Mouse (Mus musculus) left cerebral cortex, postnatal 36 days (tissue): Measurements from ENCODE around the gene Pdia3. TPM values are rescaled to one million over a fixed set of nuclear protein-coding genes. Genes with fewer than 3 reads are reported as not detected.
"Not testable (repeated sequence)": the region's sequence is repeated elsewhere in the genome, so short reads cannot be mapped to it uniquely, and the experiment has no call there.

Experiments used
- DNase-seq, 2 experiments: peaks; one replicate each; pipeline ENCODE4 v3.0.0; 2021 to 2022; ENCODE audit warnings: low spot score in 2 of 2, mixed read lengths in 1 of 2
- intact Hi-C: fragments of 180-260 bp; cut with DNase I; formaldehyde crosslinking; loops from one replicate; pipeline ENCODE4 v1.15.1; 2025
- total RNA-seq, 2 experiments: library from RNA; stranded (reverse); gene quantifications; 2 replicates each; pipeline ENCODE4 v1.2.3; 2021

Pdia3 gene
- 100 to 1,000 TPM; 172 to 201 TPM for total RNA-seq

- peak; percentile 95 to 97 for DNase-seq
- intact Hi-C loops = loop anchor here (5.0 kb wide), 1 partner anchor 34 kb away; the partner anchor contains the start of gene Serf2
These were observed at the start of gene Pdia3, which contains the start of gene Catsper2 for GRCm38 (mm10) chr2:121413387-121414042. Gene Pdia3 (plus strand): TSS chr2:121413775. Gene Catsper2 (minus strand): TSS chr2:121413792.

- DNase-seq = no peak
- intact Hi-C loops = no loop called here
These were observed 44.7 kb upstream of the Pdia3 start for GRCm38 (mm10) chr2:121368831-121369230.

- intact Hi-C loops = no loop called here
These were observed 42.7 kb upstream of the Pdia3 start for GRCm38 (mm10) chr2:121370921-121371320.

DNA sequence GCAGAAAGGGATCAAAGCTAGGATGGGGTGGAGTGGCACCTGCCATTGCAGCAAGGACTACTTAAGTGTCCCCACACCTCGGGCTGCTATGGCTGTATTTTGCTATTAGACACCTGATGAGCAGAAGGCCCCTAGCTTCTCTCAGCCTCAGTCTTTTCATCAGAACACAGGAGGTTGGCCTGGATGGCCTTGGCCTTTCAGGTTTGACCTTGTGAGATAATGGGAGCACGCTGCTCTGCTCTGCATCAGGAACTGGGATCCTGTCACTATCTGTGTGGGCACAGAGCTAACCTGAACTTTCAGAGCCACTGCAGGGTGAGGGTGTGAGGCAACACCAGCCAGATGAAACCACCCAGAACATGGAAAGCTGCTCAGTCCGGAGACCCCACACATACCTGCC is 41.3 kb upstream of the Pdia3 start:
- no peak for DNase-seq
- intact Hi-C loops = no loop called here

More at GRCm38 (mm10) chr2:121370921-121371320, 42.7 kb upstream of the Pdia3 start:
- no peak for DNase-seq

- intact Hi-C loops = no loop called here
- DNase-seq = no peak
These were observed 38.8 kb upstream of the Pdia3 start for GRCm38 (mm10) chr2:121374766-121375165.

DNA sequence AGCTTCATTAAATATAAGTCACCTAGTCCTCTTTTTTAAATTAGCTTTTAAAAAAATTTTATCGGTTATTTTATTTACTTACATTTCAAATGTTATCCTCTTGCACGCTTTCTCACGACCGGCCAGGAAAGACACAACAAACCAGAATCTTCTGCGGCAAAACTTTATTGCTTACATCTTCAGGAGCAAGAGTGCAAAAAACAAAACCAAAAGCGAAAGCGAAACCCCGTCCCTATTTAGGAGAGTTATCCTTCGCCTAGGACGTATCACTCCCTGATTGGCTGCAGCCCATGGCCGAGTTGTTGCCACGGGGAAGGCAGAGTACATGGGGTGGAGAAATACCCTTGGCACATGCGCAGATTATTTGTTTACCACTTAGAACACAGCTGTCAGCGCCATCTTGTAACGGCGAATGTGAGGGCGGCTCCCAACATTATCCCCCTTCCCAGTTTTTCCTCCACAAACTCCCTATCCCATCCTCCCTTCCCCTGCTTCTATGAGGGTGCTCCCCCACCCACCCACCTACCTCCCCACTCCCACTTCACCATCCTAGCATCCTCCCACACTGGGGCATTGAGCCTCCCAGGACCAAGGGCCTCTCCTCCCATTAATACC is 26.5 kb upstream of the Pdia3 start, which contains the start of gene Strc:
TSS of gene Strc (minus strand) at position 208 of the 615 bp plus-strand sequence.
- intact Hi-C loops, DNase-seq: not testable (repeated sequence)

GRCm38 (mm10) chr2:121396624-121397023 is 17.0 kb upstream of the Pdia3 start:
- intact Hi-C loops = no loop called here
- DNase-seq = peak; percentile 74 to 80

DNA sequence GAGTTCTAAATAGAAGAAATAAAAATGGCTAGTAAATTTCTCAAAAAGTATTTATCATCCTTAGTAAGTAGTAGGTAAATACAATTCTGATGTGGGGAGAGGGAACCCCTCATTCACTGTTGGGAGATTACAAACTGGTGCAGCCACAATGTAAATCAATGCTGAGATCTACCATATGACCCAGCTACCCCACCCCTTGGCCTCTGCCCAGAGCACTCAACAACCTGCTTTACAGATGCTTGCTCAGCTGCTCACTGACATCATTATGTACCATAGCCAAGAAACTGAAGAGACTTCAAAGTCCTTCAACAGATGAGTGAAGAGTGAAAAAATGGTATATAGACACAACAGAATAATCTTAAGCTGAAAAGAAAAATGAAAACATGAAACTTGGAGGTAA is 10.3 kb upstream of the Pdia3 start:
- intact Hi-C loops = no loop called here
- DNase-seq = no peak

- no peak for DNase-seq
These were observed 5.4 kb upstream of the Pdia3 start for GRCm38 (mm10) chr2:121408160-121408559.

DNA sequence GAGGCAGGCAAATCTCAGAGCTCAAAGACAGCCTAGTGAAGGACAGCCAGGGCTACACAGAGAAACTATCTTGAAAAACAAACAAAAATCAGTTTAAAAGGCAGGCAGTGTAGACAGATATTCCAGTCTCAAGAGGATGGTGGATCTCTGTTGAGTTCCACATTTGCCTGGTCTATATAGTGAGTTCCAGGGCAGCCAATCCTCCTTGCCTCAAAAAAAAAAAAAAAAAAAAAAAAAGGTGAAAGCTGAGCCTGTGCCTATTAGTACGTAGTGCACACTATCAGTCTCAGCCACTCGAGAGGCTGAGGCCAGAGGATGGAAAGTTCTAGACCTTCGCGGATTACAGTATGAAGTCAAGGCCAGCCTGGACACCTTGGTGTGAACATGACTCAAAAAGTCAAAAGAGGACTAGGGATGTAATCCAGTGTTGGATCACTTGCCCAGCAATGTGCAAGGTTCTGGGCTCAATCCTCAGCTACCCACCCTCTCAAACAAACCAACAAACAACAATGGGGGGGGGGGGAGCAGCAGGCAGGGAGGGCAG is 660 bp upstream of the Pdia3 start:
- intact Hi-C loops = loop anchor here (5.0 kb wide), 1 partner anchor 34 kb away; the partner anchor contains the start of gene Serf2
- no peak for DNase-seq

More at GRCm38 (mm10) chr2:121408160-121408559, 5.4 kb upstream of the Pdia3 start:
- intact Hi-C loops = no loop called here

DNA sequence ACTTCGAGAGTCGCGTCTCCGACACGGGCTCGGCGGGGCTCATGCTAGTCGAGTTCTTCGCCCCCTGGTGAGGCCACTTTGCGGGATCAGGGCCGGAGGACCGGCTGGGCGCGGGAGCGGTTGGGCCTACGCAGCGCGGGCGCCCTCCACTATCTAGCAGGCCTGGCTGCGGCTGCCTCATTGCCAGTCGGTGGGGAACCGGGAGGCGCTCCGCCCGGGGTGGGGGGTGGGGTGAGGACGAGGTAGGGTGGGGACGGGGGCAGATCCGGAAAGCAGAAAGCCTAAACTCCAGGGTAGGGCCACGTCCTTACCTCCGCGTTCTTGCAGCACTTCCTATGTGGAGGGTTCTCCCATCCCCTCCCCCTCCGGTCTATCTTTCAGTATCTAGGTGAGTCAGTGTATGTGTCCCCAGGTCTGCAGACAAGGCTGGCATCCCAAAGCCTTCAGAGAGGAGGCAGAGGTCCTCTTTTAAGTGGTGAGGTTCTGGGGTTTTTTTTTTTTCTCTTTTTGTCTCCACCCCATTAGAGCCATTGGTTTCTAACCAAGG is 637 bp downstream of the Pdia3 start:
- intact Hi-C loops = loop anchor here (5.0 kb wide), 1 partner anchor 33 kb away; the partner anchor contains the start of gene Serf2
- no peak for DNase-seq

- DNase-seq = no peak
- intact Hi-C loops = no loop called here
These were observed 1.5 kb downstream of the Pdia3 start for GRCm38 (mm10) chr2:121415103-121415502.

DNA sequence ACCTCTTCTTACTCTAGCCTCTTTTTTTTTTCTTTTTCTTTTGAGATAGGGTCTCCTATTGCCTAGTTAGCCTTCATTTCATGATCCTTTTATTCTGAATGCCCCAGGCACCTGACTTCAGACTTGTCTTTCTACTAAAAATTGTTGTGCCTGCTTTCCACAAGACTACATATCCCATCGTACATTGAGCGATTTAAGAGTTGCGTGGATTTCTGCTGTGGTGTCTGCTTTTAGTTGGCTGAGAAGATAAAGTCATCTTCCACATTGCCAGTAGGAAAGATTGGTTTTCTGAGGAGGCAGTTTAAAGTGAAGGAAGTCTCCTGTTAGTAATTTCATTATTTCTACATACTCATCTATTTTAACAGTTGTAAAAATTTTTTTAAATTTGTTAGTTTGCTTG is 2.0 kb downstream of the Pdia3 start:
- intact Hi-C loops = no loop called here
- DNase-seq = no peak

- intact Hi-C loops = no loop called here
- DNase-seq = no peak
These were observed 2.8 kb downstream of the Pdia3 start for GRCm38 (mm10) chr2:121416356-121416755.

GRCm38 (mm10) chr2:121418476-121418875 is 4.9 kb downstream of the Pdia3 start:
- intact Hi-C loops = no loop called here
- DNase-seq = no peak

GRCm38 (mm10) chr2:121423166-121423565 is 9.6 kb downstream of the Pdia3 start:
- DNase-seq = no peak
- intact Hi-C loops = no loop called here

- intact Hi-C loops = no loop called here
- DNase-seq = no peak
These were observed 12.3 kb downstream of the Pdia3 start for GRCm38 (mm10) chr2:121425890-121426289.

GRCm38 (mm10) chr2:121434854-121435253 is 21.3 kb downstream of the Pdia3 start:
- intact Hi-C loops = no loop called here
- no peak for DNase-seq

DNA sequence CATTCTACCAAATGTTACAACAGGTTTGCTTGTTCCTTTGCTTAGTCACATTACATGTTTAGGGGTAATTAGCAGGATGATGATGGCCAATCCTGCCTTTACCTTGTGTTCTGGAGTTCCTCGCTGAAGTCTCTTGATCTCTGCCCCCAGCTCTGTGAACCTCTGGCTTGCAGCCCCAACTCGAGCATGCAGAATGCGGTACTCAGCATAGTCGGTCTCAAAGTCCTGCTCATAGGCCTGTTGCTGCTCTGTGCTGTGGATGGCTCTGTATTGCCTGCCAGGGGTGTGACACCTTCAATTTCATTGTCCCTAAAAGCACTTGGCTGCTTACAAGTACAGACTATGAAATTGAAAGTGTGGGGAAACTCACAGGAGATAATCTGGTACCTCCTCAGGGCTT is 26.2 kb downstream of the Pdia3 start:
- intact Hi-C loops = no loop called here
- no peak for DNase-seq

DNA sequence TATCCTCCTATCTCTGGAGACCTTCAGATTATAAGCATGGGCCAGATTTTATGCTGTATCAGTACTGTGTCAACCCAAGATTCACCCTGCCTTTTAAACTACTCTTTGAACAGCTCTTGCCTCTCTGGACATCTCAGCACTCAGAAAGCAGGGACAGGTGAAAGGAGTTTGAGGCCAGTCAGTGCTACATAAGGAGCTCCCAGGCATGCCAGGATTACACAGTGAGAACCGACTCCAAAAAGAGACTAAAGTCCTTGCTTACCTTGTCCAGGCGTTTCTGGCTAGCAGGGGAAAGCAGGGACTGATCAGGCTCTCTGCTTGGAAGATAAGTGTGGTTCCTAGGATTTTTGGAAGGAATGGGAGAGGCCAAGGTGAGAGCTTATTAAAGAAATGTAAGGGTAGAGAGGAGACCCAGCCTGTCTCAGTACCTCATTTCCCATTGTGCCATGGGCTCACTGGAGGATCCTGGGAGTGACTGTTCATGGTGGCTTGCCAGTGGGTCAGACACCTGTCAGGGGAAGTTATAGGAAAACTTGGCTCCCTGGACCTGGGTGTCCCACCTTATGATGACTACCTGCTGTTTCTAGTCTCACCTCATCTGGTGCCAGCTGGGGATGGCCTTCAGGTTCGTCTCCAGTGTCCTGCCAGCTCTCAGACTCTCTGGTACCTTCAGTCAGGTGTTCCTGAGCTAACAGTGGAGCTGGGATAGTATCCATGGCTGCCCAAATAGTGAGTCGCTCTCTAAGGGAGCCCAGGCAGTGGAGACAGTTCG is 27.4 kb downstream of the Pdia3 start:
- no peak for DNase-seq
- intact Hi-C loops = no loop called here
